Mouse (Mus musculus) T-cell, adult 66 days (primary cell): ENCODE results near the gene Msi1. TPM values are rescaled to one million over a fixed set of nuclear protein-coding genes. Genes with fewer than 3 reads are reported as not detected.

Experiments
- total RNA-seq, 2 experiments: library from RNA; stranded (reverse); gene quantifications; 3 replicates in 1 of 2; 4 replicates in 1 of 2; pipeline ENCODE4 v1.2.4; 2023

Msi1 gene
- total RNA-seq: not detected

DNA sequence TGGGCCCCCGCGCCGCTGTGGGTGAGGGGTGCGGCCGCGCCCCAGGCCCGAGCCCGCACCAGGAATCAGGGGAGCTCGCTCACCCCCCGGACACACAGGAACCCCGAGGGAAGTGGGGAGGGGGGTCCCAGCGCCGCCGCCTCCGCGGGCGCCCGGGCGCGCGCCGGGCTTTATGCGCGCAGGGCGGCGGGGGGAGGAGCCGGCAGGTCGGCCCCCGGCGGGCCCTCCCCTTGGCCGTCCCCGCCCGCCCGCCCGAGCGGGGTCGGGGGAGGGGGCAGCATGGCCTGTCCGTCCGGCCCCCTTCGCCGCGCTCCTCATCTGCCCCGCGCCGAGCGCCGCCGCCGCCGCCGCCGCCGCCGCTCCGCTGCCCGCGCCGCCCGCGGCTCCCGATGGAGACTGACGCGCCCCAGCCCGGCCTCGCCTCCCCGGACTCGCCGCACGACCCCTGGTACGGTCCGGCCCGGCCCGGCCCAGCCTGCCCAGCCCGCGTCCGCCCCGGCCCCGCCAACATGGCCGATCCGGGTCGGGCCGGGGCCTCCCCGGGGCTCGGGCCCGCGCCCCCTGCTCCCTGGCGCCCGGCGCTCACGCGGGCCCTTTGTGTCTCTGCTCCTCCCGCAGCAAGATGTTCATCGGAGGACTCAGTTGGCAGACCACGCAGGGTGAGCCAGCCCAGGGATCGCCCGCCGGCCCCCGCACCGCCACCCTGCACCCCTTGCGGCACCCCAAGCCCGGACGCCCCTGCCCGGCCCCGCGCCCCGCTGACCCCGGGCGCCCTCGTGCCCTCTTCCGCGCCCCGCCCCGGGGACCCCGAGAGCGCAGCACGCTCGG is at the start of gene Msi1:
Gene Msi1, plus strand, starts transcription at position 241 of the 828 bp plus-strand sequence.

DNA sequence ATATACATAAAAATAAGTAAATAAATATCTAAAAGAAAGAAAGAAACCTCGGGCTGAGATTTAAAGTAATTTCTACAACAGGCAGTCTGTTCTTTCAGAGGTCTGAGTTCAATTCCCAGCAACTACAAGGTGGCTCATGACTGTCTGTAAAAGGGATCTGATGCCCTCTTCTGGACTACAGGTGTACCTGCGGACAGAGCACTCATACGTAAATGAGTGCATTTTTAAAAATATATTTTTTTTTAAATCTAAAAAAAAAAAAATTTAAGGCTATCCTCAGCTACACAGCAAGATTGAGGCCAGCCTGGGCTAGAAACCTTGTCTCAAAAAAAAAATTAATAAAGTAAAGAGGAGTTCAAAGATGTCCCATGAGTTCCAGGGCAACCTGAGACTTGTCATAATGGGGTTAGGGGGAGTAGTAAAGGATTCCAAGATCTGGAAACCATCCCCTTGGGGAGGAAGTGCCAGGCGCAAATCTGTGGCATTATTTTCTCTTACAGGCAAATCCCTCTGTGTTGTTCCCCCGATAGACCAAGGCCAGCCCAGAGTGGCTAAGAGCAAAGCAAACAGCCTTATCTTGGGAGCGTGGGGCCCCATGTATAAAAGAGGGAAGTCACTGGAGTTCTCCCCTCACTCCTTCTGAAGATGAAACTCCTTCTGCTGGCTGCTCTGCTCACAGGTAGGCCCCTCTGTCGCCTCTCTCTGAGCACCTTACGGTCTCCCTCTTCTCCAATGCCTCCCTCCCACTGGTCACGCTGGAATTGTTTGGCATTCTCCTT is 36.4 kb downstream of the Msi1 start, which contains the start of gene Pla2g1b:
Gene Pla2g1b, plus strand, starts transcription at position 621 of the 779 bp plus-strand sequence.

DNA sequence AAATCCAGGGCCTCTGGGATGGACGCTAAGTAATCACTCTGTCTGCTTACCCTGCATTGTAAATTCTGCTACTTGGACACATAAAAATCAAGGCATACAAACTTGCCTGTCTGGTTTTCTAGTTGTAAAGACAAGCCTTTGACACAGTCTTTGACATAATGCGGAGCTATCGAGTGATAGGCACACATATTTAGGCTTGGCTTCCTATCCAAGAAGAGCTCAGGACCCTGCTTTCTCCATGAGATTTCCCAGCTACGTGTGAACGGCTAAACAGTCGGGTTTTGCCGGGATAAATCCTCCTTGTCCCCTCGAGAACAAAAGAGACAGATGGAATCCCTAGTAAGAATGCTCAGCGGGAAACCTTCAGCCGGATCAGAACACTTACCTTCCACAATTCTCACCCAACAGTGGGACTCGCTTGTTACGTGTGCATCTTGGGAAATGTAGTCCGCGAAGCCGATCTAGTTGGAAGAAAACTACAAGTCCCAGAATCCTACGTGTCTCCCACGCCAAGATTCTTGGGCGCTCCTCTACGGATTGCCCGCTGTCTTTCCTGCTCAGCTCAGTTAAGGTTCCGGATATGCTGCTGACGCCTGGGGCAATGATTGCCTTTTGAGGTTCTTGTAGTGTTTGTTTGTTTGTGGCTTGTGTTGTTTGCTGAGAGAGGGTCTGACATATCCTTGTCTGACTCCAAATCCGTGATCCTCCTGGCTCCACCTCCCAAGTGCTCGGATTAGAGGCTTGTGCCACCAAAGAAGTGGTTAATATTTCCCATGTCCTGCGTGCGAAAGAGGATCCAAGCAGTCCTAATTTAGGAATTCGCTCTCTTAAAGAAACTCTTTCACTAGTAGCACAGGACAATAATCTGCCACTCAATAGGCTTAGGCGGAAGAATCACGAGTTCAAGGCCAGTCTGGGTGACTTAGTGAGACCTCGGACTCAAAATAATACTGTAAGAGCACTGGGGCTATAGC is 54.8 kb downstream of the Msi1 start, which contains the start of gene Sirt4:
Gene Sirt4, minus strand, starts transcription at position 779 of the 974 bp plus-strand sequence.

Other genes starting within 250 kb of the Msi1 start
- 1 to 10 TPM in 1 of 2 experiments, not detected in 1; 1.0 TPM for gene Cabp1, start 235.2 kb upstream of the Msi1 start, total RNA-seq
- gene Pop5, start 193.8 kb upstream of the Msi1 start, total RNA-seq: 10 to 100 TPM; 75.4 to 98.4 TPM
- gene Rnf10, start 156.7 kb upstream of the Msi1 start, total RNA-seq: 100 to 1,000 TPM; 151 to 153 TPM
- gene Coq5, start 149.9 kb upstream of the Msi1 start, total RNA-seq: 10 to 100 TPM; 23.3 to 27.3 TPM
- gene Dynll1, start 128.6 kb upstream of the Msi1 start, total RNA-seq: 100 to 1,000 TPM; 250 to 284 TPM
- 10 to 100 TPM; 39.9 to 45.1 TPM for gene Srsf9, start 102.4 kb upstream of the Msi1 start, total RNA-seq
- 1 to 10 TPM; 4.7 to 8.2 TPM for gene Gatc, start 88.4 kb upstream of the Msi1 start, total RNA-seq
- gene Triap1, start 88.4 kb upstream of the Msi1 start, total RNA-seq: 10 to 100 TPM; 18.7 to 20.7 TPM
- gene Cox6a1, start 80.6 kb upstream of the Msi1 start, total RNA-seq: 100 to 1,000 TPM; 225 to 226 TPM
- gene Pla2g1b, start 36.7 kb downstream of the Msi1 start, total RNA-seq: not detected
- 10 to 100 TPM; 10.4 to 11.3 TPM for gene Sirt4, start 55.1 kb downstream of the Msi1 start, total RNA-seq
- gene Pxn, start 77.1 kb downstream of the Msi1 start, total RNA-seq: 10 to 100 TPM; 61.8 to 63.1 TPM
- gene Rplp0, start 129.9 kb downstream of the Msi1 start, total RNA-seq: 1,000 to 10,000 TPM; 2,572 to 2,778 TPM
- gene Gcn1l1, start 135.7 kb downstream of the Msi1 start, total RNA-seq: 100 to 1,000 TPM; 100 to 112 TPM
- 10 to 100 TPM; 65.6 to 71.1 TPM for gene Rab35, start 202.3 kb downstream of the Msi1 start, total RNA-seq